Mouse (Mus musculus): ENCODE data around the gene F3.

Gene F3

DNA sequence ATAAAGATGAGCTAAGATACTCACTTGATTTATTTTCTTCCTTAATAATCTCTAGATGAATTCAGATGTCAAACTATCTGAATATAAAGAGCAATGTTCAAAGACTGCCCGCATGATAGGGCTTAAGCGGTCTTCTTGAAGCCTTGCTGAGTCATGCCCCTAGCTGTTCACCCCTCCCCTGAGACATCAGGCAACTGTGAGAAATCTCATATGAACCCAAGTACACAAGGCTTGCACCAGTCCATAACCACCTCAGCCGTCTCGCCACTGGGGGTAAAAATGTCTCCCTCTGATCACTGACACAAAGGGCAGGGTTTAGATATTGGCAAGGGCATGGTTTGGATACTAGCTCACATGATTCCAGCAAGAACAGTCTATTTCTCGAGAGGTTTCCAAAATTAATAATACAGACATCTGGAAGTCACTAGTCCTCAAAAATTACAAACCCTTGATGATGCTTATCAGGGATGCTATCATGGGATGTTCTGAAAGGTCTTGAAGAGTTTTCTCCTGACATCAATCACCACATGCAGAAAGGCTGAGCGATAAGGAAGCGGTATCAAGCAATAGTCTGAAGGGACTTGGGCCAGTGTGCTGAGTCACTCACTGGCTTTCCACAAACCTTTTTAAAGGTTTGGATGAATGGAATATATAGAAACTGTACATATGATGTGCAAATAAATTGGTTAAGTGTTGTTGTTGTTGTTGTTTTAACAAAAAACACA, 20.0 kb upstream of the F3 start:
- in situ Hi-C loops (cut with MboI; ENCODE audit: low pct_unique_long_range_greater_than_20kb in 1 of 2, low sequenced_read_pairs in 2 of 2, unreplicated experiment in 1 of 2), result loop anchor here in 1 of 2 experiments (25.0 kb wide), 1 partner anchor 391 kb away; no protein-coding TSS in a partner anchor

- in situ Hi-C loops (cut with MboI; ENCODE audit: low pct_unique_long_range_greater_than_20kb in 1 of 2, low sequenced_read_pairs in 2 of 2, unreplicated experiment in 1 of 2), result loop anchor here in 1 of 2 experiments (25.0 kb wide), 1 partner anchor 392 kb away; no protein-coding TSS in a partner anchor
Observed at GRCm38 (mm10) chr3:121703880-121704243, 19.5 kb upstream of the F3 start.

- in situ Hi-C loops (cut with MboI; ENCODE audit: low pct_unique_long_range_greater_than_20kb in 1 of 2, low sequenced_read_pairs in 2 of 2, unreplicated experiment in 1 of 2), result loop anchor here in 1 of 2 experiments (25.0 kb wide), 1 partner anchor 394 kb away; no protein-coding TSS in a partner anchor
Observed at GRCm38 (mm10) chr3:121706087-121706486, 17.2 kb upstream of the F3 start.

GRCm38 (mm10) chr3:121707106-121707505, 16.2 kb upstream of the F3 start:
- in situ Hi-C loops (cut with MboI; ENCODE audit: low pct_unique_long_range_greater_than_20kb in 1 of 2, low sequenced_read_pairs in 2 of 2, unreplicated experiment in 1 of 2), result loop anchor here in 1 of 2 experiments (25.0 kb wide), 1 partner anchor 395 kb away; no protein-coding TSS in a partner anchor

DNA sequence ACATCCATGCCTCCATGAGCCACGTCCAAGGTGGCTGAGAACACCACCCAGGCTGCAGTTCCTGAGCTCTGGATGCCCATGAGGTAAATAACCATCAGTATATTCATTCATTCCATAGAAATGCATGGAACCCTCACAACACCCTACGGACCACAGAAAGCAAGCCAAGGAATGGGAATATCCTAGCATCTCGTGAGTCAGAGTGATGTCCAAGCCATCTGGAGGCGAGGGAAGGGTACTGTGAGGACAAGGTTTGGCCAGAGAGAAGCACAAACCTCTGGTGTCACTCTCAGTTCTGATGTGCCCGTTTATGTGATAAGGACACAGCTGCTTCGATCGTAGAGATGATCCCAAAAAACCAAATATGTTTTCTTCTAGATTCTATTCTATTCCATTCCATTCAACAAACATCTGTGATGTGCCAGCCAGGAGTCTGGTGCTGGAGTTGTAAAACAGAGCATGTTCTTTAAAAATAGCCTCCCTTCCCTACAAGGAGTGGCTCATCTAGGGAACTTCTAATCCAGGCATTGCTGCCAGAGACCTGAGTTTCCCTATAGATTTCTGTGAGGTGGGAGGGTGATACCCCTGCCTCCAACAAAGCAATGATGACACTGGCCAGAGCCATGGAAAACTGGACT, 12.3 kb upstream of the F3 start:
- in situ Hi-C loops (cut with MboI; ENCODE audit: low pct_unique_long_range_greater_than_20kb in 1 of 2, low sequenced_read_pairs in 2 of 2, unreplicated experiment in 1 of 2), result loop anchor here in 1 of 2 experiments (25.0 kb wide), 1 partner anchor 399 kb away; no protein-coding TSS in a partner anchor

DNA sequence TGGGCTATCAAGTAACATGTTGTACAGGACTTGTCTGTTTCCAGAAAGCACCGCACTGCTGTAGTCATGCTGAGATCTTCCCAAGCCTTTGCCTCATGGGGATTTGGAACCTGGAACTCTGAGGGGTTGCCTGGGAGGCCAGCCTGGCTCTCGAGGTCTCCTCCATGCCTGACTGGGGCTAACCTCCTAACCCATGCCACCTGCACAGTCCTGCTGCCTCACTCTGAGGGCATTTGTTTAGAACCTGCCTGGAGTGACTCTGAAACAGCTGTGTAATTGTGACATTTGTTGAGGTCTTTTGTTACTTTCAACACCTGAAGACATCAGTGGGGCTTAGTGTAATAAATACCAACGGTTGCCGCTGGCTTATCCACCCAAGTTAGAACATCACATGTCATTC, 11.1 kb upstream of the F3 start:
- in situ Hi-C loops (cut with MboI; ENCODE audit: low pct_unique_long_range_greater_than_20kb in 1 of 2, low sequenced_read_pairs in 2 of 2, unreplicated experiment in 1 of 2), result loop anchor here in 1 of 2 experiments (25.0 kb wide), 1 partner anchor 400 kb away; no protein-coding TSS in a partner anchor

GRCm38 (mm10) chr3:121713151-121713701, 10.1 kb upstream of the F3 start:
- in situ Hi-C loops (cut with MboI; ENCODE audit: low pct_unique_long_range_greater_than_20kb in 1 of 2, low sequenced_read_pairs in 2 of 2, unreplicated experiment in 1 of 2), result loop anchor here in 1 of 2 experiments (25.0 kb wide), 1 partner anchor 401 kb away; no protein-coding TSS in a partner anchor

DNA sequence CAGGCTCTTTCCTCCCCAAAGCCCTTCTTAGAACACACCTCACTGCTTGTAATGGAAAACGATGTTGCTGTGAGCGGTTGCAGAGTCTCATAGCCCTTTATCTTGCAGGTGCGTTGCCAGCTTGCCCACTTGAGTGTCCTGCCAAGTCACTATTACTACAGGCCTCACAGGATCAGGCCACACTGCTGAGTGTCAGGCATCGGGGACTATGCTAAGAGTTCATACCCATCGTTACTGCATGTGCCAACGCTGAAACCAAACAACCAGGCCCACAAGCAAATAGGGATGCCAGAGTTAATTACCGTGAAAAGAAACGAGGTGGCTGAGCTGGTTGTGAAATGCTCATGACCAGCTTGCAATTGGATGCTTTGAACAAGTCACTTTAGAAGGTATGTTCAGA, 9.5 kb upstream of the F3 start:
- in situ Hi-C loops (cut with MboI; ENCODE audit: low pct_unique_long_range_greater_than_20kb in 1 of 2, low sequenced_read_pairs in 2 of 2, unreplicated experiment in 1 of 2), result loop anchor here in 1 of 2 experiments (25.0 kb wide), 1 partner anchor 402 kb away; no protein-coding TSS in a partner anchor

DNA sequence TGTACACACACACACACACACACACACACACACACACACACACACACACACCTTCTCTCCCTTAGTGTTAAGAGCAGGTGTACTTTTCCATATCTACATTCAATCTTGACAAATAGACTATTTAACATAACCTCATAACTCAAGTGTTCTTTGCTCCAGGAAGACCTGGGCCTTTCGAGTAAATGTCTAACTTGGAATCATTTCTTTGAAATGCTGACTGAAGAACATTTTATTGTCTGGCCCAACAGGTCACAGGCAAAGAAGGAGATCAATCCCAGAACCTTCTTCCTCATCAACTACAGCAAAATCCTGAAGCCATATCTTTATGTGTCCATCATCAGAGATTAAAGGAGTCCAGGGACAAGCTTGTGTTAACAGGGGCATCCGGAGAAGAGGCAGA, 8.9 kb upstream of the F3 start:
- in situ Hi-C loops (cut with MboI; ENCODE audit: low pct_unique_long_range_greater_than_20kb in 1 of 2, low sequenced_read_pairs in 2 of 2, unreplicated experiment in 1 of 2), result loop anchor here in 1 of 2 experiments (25.0 kb wide), 1 partner anchor 402 kb away; no protein-coding TSS in a partner anchor

DNA sequence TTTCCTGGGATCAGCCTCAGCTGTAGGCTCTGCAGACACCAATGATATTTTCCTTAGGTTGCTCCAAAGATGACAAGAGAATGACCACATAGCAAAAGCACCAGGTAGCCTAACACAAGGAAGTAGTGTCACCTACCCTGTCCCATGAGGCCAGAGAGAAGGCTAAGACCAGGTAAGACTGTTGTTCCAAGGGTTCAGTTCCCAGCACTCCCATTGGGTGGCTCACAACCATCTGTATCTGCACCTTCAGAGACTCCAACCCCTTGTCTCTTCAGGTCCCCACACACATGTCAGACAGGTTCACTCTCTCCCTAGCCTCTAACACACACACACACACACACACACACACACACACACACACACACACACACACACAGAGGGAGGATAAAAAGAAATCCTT, 8.0 kb upstream of the F3 start:
- in situ Hi-C loops (cut with MboI; ENCODE audit: low pct_unique_long_range_greater_than_20kb in 1 of 2, low sequenced_read_pairs in 2 of 2, unreplicated experiment in 1 of 2), result loop anchor here in 1 of 2 experiments (25.0 kb wide), 1 partner anchor 403 kb away; no protein-coding TSS in a partner anchor

DNA sequence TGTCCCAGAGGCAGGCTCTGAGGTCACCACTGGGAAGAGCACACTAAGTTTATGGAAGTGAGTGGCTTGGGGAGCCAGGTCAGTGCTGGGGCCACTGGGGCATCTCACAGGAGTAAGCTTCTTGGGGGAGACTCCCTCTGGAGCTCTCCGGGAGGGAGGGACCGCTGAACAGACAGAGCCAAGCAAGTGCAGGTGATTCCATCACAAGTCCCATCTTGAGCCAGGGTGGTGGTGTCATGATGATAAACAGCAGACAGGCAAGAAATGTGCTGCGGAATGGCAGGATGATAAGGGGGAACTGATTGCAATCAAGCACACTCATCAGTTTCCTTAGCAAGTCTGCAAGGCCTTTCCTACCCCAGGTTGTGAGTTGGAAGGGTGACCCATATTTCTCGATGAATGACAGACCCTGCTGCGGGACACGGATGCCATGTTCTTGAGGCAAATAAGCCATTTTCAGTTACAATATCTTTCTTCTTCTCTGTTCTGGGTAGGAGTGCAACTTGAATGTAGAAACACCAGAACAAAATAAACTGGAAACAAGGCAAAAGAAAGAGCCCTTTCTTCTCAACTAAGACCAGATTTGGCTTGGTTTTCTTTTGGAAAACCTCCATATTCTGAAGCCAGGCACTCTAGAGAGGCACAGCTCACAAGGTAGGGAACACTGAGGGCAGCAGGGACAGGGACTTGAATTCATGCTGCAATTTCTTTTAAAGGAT, 7.4 kb upstream of the F3 start:
- in situ Hi-C loops (cut with MboI; ENCODE audit: low pct_unique_long_range_greater_than_20kb in 1 of 2, low sequenced_read_pairs in 2 of 2, unreplicated experiment in 1 of 2), result loop anchor here in 1 of 2 experiments (25.0 kb wide), 1 partner anchor 404 kb away; no protein-coding TSS in a partner anchor

DNA sequence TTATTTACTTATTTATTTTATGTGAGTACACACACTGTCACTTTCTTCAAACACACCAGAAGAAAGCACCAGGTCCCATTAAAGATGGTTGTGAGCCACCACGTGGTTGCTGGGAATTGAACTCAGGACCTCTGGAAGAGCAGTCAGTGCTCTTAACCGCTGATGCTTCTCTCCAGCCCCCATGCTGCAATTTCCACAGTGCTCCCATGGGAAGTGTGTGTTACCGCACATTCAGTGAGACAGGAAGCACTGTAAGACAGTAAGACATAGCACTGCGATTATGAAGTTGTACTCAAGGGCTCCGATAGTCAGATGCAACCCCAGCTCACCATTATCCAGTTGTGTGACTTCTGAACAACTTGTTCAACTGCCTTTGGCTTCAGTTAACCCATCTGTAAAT, 6.9 kb upstream of the F3 start:
- in situ Hi-C loops (cut with MboI; ENCODE audit: low pct_unique_long_range_greater_than_20kb in 1 of 2, low sequenced_read_pairs in 2 of 2, unreplicated experiment in 1 of 2), result loop anchor here in 1 of 2 experiments (25.0 kb wide), 1 partner anchor 404 kb away; no protein-coding TSS in a partner anchor

DNA sequence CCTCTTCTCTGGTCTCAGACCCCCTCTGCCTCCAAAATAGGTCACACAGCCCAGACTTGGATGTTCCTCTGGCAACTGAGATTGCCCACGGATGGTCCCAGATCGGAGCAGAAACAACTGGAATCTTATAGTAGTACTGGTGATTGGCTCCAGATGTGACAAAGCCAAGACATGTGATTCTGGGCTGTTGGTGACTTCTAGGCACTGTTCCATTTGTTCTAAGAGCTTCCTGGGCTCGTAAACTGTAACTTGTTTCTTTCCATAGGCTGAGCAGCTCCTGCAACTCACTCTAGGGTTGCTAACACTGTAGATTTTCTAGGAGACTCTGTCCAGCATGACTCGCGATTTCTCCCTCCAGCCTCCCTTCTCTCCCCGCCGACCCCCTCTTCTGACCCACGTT, 4.7 kb upstream of the F3 start:
- in situ Hi-C loops (cut with MboI; ENCODE audit: low pct_unique_long_range_greater_than_20kb in 1 of 2, low sequenced_read_pairs in 2 of 2, unreplicated experiment in 1 of 2), result loop anchor here in 1 of 2 experiments (25.0 kb wide), 1 partner anchor 406 kb away; no protein-coding TSS in a partner anchor

DNA sequence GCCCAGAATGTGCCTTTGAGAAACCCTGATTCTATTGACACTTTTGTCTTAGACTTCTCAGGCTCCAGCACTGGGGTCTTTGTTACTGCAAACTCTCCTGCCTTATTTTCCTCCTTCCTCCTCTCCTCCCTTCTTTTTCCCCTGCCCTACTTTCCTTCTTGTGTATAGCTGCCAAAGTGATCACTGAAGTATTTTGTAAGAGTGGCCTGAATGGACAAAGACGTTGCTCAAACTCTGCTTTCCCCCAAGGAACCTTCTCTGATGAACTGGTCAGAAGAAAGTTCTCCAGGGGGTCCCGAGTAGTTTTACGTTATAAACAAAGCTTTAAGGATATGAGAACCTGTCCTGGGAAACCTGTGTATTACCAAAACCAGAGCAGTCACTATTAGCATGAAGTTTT, 3.6 kb upstream of the F3 start:
- in situ Hi-C loops (cut with MboI; ENCODE audit: low pct_unique_long_range_greater_than_20kb in 1 of 2, low sequenced_read_pairs in 2 of 2, unreplicated experiment in 1 of 2), result loop anchor here in 1 of 2 experiments (25.0 kb wide), 1 partner anchor 407 kb away; no protein-coding TSS in a partner anchor

DNA sequence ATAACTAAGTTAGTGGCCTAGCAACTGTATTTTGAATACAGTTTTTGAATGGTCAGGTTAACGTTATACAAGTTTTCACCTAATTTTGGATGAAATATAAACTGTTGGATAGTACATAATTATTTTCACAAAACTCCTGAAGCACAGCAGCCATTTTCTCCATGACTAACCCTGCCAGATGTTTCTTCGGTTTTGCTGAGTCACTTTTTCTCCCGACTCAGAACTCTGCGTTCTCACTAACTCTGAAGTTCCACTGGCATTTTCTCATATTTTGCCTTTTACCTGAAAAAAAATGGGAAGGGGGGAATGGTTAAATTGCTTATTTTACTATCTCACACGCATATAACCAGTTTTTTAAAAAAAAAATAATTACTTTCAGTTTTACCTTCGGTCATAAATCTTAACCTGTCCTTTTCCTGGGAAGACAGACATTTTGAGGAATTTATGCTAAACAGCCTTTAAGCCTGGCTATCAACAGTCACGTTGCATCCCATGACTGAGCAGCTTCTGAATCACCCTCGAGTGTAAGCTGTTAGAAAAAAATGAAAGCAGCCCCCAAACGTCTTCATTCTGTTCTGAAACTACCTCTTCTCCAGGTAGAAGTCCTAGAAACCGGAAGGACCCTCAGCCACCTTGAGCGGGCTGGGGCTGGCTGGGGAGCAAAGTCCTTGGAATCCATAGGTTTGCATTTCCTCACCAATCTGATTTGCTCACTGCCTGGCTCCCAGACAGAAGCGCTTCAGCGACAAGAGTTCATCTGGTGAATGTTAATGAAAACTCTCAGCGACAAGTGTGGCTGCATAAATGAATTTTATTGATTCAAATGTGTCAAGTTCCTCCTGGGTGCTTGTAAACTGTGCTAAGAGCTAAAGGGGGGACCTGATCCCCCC, 2.3 kb upstream of the F3 start:
- in situ Hi-C loops (cut with MboI; ENCODE audit: low pct_unique_long_range_greater_than_20kb in 1 of 2, low sequenced_read_pairs in 2 of 2, unreplicated experiment in 1 of 2), result loop anchor here in 1 of 2 experiments (25.0 kb wide), 1 partner anchor 409 kb away; no protein-coding TSS in a partner anchor

- in situ Hi-C loops (cut with MboI; ENCODE audit: low pct_unique_long_range_greater_than_20kb in 1 of 2, low sequenced_read_pairs in 2 of 2, unreplicated experiment in 1 of 2), result loop anchor here in 1 of 2 experiments (25.0 kb wide), 1 partner anchor 409 kb away; no protein-coding TSS in a partner anchor
Observed at GRCm38 (mm10) chr3:121721691-121722070, 1.7 kb upstream of the F3 start.

DNA sequence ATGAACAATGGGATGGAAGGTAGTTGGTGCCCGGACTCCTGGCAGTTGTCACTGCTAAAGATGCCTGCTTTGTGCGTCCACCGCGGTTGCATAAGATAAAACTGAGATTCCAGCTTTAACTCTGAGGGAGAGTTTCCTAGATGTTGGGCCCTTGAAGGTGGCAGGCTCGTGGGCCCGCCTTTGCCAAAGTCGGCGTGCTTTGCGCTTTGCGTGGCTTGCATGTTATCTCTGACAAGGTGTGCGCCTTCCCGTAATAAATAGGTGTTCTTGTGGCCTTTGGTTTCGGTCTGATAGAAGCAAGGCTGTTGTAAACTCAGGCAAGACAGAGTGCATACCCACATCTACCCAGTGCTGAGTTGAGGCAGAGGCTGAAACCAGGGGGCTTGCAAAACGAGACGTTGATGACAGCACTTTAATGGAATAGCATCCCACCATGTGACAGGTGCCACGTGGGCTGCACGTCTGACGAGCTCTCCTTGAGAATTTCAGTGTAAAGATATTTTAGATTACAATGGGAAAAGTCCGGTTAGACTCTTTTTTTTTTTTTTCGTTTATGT, 709 bp downstream of the F3 start:
- in situ Hi-C loops (cut with MboI; ENCODE audit: low pct_unique_long_range_greater_than_20kb in 1 of 2, low sequenced_read_pairs in 2 of 2, unreplicated experiment in 1 of 2), result loop anchor here in 1 of 2 experiments (25.0 kb wide), 1 partner anchor 412 kb away; no protein-coding TSS in a partner anchor

Data from mouse embryonic stem cell (cell line).